Mouse (Mus musculus): Measurements from ENCODE around the gene Mtfr1l.

Mtfr1l gene

DNA sequence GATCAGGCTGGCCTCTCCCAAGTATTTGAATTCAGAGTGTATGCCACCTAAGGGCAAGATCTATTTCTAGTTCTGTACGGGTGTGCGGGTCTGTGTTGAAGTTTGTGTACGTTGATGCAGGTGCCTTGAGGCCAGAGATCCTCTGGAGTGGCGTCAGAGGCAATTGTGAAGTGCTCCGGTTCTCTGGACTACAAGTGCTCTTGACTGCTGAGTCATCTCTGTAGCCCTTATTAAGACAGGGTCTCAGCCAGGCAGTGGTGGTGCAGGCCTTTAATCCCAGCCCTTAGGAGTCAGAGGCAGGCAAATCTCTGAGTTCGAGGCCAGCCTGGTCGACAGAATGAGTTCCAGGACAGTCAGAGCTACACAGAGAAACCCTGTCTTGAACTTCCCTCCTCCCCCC lies 19.6 kb downstream of the Mtfr1l start:
- WGBS: 89% methylated on average over 7 of the region's 7 CpGs

DNA sequence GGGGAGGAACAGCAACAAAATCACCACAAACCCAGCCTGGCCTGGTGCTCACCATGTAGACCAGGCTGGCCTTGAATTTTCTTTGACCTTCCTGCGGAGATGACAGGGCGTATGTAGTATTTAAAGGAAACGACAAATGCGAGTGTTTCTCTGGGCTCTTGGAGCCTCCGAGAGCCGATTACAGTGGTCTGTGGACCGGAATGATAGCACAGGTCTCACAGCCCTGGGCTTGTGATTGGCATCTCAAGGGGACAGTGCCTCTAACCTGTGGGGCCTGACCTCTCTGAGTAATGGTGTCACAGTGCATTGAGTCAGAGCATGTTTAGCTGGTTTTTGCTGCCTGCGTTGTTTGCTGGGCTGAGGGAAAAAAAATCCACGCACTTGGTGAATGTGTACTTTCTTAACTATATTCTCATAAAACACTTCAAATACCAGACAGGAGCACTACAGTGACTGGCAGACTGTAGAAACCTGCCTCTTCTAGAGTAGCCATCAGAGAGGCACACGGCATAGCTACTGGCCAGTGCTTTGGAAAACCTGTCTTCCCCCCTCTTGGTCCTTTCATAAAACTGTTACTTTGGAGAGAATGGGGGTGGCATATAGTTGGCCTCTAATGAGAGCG lies 20.8 kb downstream of the Mtfr1l start:
- 96% methylated on average over 11 of the region's 11 CpGs for WGBS

DNA sequence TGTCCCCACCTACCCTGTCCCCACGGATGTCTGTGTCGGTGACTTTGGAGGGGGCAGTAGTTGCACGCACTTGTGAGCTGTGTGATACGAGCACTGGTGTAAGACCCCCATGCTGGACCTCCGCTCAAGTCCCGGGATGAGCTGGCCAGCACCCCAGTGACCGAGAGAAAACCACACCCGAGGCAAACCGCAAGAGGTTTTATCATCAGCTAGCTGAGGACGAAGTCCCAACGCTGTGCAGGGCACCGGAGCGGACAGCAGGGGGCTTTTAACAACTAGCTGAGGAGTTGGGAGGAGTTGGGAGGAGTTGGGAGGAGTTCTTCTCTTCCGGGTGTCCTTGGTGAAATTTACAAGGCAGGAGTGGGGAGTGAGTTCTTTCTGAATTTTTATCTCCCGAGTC lies 22.4 kb downstream of the Mtfr1l start:
- WGBS: 22% methylated on average over 15 of the region's 15 CpGs

DNA sequence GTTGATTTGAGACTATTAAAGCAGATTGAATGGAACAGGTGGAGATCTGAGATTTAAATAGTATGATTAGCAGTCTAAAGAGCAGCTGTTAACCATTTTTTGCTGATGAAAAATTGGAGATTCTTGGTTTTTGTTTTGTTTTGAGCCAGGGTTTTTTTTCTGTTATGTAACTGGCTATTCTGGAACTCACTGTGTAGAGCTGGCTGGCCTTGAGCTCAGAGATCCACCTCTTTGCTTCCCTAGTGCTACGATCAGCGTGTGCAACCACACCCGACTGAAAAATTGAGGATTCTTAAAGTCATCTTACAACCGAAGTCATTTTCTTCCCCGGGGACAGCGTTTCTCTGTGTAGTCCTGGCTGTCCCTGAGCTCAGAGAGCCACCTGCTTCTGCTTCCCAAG lies 23.5 kb downstream of the Mtfr1l start:
- WGBS: 52% methylated on average over 6 of the region's 6 CpGs

DNA sequence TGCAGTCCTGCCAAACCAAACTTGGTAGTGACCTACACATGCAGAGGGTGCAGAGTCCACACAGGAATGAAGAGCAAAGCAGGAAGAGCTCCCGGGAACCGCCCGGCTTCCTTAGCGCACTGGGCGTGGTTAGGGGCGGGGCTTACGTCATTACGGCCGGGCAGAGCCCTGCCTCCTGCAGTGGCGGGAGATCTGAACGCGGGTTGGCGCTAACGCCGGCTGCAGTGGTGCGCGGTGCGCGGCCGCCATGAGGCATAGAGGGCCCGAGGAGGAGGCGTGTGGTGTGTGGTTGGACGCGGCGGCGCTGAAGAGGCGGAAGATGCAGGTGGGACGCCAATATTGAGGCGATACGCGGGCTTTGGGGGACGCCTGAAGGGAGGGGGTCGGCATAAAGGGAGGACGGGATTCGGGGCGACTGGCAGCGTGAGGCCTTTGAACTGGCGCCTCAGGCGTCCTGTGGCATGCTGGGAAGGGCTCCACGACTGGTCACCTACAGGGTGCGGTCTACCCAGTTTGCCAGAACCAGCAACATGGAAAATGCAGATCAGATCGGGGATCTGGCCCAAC lies 24.3 kb downstream of the Mtfr1l start, which contains the start of gene Aunip:
Gene Aunip (plus strand): TSS at position 155 of the 567 bp plus-strand sequence.
- WGBS: 1% methylated on average over 42 of the region's 42 CpGs

DNA sequence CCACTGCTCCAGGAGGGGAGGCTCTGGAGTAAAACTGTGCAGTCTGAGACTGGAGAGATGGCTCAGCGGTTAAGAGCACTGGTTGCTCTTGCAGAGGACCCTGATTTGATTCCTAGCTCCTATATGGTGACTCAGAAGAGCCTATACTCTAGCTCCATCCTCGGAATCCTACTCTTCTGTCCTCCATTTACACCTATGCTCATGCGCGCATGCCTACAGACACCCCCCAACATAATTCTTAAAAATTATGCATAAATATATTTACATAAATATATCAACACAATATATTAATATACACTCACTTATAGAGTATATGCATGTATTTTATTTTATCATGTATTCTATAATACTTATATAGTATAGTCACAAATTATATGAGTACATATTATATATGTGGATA lies 24.8 kb downstream of the Mtfr1l start:
- 82% methylated on average over 4 of the region's 4 CpGs for WGBS

DNA sequence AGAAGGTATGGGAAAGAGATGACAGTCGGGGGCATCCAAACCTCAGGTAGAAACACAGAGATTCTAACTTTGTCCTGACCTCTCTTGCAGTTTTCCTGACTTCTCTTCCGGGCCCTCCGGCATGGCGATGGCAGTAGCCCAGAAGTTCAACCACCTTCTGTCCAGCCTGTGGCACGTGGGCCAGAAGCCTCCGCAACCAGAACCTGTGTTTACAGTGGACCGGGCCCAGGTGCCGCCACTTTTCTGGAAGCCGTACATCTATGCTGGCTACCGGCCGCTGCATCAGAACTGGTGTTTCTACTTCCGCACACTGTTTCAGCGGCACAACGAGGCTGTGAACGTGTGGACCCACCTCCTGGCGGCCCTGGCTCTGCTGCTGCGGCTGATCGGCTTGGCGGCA lies 28.5 kb downstream of the Mtfr1l start:
- 90% methylated on average over 19 of the region's 19 CpGs for WGBS

DNA sequence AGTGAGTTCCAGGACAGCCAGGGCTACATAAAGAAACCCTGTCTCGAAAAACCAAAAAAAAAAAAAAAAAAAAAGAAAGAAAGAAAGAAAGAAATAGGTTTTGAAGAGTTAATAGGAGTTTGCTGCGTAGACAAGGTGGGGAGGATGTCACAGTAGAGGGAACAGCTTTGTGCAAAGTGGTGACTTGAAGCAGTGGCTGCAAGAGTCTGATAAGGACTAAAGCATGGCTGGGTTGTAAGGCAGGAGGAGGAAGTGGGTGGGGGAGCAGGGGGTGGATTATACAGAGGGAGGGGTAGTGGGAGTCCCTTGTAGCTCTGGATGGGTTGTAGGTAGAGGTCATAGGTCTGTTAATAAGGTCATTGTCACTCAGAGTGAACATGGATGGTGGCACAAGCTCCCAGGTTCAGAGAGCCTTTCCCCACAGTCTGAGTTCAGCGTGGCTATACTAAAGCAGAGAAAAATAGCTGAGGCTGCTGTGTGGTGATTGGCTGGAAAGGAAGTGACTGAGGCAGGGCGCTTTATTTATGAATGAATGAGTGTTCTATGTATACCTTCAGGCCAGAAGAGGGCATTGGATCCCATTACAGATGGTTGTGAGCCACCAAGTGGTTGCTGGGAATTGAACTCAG lies 29.1 kb downstream of the Mtfr1l start:
- WGBS: 80% methylated on average over 3 of the region's 4 CpGs

DNA sequence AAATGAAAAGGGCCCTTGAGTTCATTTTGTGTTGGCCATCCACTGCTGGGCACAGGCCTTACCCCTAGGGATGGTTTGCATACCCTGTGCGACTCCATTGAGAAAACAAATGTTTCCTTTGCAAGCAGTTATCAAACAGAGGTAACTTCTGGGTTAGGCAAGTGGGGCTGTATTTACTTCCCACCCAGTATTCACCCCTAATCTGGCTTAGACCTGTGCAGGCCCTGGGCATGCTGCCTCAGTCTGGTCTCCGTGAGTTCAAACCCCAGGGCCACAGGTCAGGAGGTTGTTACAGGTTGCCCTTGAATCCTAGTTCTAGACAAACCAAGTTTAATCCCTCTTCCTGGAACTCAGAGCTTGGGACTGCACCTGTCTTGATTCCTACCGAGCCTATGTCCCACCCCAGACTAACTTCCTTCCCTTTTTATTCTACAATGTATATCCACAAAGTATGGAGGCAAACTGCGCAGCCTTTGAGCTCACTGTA lies 29.8 kb downstream of the Mtfr1l start:
- WGBS: 83% methylated on average over 4 of the region's 4 CpGs

DNA sequence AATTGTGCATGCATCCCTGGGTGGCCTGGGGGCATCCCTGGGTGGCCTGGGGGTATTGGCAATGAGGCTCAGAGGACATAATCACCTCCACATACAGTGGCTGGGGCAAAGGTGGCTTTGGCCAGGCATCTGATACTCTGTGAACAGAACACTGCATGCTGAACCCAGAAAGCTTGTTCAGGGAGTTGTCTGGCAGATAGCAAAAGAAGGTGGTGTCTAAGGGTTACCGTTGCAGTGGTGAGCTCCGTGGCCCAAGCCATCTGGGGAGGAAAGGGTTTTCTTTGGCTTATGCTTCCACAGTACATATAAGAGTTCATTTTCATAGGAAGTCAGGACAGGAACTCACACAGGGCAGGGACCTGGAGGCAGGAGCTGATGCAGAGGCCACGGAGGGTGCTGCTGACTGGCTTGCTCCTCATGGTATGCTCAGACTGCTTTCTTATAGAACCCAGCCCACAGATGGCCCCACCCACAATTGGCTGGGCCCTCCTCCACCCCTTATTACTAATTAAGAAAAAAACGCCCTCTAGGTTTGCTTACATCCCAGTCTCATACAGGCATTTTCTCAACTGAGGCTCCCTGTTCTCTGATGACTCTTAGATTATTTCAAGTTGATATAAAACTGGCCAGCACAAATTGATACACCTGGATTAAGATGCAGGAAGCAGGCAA lies 31.4 kb downstream of the Mtfr1l start:
- 79% methylated on average over 4 of the region's 4 CpGs for WGBS

DNA sequence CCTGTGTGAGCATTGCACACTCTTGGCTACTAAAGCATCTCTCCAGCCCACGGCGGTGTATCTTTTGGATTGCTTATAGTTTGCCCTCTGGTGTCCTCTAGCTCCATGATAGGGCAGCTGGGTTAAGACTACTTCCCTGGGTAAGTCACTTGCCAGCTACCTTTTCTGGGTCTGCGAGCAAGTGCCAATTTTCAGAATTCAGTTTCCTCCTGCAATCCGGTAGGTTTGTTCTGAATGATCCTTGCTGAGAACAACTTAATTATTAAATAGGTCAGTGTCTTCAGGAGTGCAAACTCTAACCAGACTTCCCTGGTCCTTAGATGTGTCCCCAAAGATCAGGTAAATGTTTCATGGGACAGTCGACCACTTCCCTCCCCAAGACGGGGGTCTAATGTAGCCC lies 34.1 kb downstream of the Mtfr1l start:
- WGBS: 88% methylated on average over 6 of the region's 6 CpGs

DNA sequence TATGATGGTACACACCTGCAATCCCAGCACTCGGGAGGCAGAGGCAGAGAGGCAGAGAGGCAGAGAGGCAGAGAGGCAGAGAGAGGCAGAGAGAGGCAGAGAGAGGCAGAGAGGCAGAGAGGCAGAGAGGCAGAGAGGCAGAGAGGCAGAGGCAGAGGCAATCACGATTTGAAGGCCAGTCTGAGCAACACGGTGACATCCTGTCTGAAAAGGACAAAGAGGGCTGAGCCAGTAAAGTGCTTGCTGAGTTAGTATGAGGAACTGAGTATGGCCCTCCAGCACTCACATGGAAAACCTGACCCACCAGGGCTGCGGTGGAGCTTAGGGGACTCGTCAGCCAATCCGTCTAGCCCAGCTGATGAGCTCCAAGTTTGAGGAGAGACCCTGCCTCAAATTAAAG lies 36.2 kb downstream of the Mtfr1l start:
- 82% methylated on average over 6 of the region's 6 CpGs for WGBS

DNA sequence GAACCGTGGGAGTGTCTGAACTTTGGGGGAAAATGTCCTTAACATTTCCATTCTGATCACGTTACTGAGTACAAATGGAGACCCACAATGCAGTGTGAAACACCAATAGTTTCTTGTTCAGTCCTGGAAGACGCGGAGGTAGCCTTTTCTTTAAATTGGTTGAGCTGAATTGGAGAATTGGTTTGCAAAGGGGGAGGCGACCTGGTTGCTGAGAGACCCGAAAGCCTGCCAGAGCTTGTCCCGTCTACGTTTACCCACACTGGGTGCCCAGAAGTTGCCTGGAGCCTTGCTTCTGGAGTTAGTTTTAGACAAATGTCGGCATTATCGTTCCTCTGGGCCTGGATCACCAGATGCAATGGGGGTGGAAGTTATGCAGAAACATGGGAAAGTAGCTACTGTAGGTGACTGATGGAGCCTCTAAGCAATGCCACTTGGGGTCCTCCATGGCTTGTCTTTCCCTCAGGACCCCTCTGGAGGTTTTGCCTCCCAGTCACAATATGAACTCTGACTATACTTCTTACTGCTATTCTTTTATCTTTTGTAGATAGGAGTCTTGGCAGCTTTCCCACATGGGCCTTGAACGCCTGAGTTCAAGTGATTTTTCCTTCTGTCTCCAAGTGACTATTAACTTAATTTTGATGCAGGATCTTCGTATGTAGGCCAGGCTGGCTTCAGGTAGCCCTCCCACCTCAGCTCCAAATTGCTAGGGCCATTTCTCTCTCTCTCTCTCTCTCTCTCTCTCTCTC lies 37.0 kb downstream of the Mtfr1l start:
- WGBS: 33% methylated on average over 12 of the region's 12 CpGs

DNA sequence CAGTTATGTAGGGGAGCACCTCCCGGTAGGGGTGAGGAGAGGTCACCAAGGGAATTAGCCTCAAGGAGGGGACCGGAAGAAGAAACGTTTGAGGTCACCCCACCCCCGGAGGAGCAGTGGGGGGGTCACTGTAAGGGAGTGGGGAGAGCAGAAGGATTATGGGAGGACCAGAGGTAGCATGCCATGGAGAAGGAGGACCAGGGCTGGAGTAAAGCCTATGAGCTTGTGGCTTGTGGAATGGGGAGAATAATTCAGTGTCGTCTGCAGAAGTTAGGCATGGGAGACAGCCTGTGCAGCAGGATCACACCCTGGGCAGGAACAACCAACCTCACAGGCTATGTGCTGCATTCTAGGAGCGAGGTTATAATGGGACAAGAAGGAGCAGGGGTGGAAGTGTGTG lies 38.0 kb downstream of the Mtfr1l start:
- 5% methylated on average over 6 of the region's 6 CpGs for WGBS

DNA sequence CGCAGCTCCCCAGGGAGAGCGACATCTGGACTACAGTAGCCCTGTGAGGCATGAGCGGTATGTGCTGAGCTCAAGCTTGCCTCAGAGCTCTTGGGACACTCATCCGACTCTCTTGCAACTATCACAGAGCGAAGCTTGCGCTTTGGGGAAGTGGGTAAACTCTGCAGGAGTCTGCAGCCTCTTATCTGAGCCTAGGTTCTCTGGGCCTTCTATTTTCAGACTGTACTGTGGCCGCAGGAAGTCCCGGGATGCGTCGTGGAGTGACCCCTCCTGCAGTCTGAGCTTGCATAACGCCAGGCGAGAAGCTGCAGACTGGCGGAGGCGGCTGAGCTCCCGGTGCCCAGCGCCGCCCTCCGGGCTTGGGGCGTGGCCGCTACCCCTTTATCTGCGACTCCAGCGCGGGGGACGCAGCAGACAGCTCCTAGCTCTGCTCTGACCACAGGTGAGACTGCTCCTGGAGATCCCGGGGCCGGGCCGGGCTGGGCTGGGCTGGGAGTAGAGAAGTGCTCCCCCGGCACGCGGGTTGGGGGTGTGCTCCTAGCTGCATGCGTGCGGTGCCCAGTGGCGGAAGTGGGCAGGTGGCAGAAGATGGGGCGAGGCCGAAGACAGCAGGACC lies 38.5 kb downstream of the Mtfr1l start, which contains the start of gene Paqr7:
Gene Paqr7 (plus strand): TSS at position 103 of the 616 bp plus-strand sequence.
- WGBS: 2% methylated on average over 35 of the region's 35 CpGs

DNA sequence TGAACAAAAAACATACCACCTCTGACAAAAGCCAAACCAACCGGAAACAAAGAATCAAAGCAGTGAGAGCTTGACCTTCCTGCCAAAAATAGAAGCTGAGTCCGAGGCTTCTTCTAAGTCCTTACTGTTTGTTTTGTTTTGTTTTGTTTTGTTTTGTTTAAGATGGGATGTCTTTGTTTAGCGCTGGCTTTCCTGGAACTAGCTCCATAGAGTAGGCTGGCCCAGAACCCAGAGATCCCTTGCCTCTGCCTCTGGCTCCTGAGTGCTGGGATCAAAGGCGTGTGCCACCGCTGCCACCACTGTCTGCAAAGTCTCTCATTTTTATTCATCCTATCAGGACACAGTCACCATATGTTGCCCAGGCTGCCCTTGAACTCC lies 39.7 kb downstream of the Mtfr1l start:
- WGBS: 62% methylated on average over 5 of the region's 5 CpGs

DNA sequence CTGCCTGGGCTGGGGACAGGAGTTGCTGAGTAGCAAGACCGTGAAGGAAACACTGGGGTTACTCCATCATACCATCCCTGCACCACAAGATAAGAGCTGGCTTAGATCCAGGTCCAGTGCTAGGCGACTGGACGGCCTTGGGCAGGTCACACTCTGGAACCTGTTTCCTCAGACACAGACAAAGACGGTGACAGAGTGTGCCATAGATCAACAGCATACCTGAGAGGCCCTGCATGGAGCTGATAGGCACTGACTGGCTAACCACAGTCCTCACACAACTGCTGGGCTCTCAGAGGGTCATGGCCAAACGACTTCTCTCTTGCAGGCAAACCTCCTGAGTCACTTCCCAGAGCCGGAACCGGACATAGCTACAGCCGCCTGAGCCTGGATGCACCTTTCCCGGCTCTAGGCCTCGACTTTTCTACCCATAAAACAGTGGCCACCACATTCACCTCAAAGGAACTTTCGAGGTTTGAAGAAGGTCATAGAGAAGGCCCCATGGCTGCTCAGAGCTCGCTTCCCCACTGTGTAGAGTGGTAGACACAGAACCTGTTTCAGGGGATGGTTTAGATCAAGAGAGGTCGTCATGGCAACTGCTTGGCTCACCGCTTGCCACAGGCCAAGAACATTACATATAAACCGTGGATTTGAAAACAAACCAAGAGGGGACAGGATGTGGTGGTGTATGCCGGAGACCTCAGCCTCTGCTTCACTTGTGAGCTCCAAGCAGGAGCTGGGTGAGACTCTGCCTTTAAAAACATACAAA lies 40.2 kb downstream of the Mtfr1l start:
- WGBS: 63% methylated on average over 16 of the region's 16 CpGs

DNA sequence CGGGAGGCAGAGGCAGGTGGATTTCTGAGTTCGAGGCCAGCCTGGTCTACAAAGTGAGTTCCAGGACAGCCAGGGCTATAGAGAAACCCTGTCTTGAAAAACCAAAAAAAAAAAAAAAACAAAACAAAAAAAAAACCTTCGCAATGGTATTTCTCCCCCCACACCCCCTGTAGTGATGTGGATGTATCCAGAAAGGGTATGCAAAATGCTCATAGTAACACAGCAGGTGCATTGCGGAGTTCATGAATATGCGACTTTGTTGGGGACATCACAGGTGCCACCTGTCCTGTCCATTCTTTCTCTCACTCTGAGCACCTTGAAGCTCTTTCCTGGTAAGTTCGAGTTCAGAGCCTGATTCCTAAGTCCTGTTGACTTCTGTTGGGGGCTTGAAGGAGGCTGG lies 41.0 kb downstream of the Mtfr1l start:
- WGBS: 94% methylated on average over 6 of the region's 6 CpGs

DNA sequence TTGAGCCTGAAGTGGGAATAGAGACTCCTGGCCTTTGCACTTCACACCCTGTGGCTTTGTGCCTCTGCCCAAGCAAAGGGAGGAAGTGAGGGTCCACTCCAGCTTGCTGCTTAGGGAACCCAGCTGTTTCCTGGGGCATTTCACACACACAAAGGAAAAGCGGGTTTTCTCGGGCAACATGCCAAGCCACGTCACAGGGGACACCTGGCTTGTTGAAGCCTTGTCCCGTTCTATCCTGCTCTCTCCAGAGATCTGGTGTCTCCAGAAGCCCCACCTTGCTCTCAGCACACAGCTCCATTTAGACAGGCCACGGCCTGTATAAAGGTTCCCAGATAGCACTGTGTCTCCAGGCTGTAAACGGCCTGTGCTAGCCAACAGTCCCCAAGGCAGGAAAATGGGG lies 43.5 kb downstream of the Mtfr1l start:
- 67% methylated on average over 6 of the region's 6 CpGs for WGBS

DNA sequence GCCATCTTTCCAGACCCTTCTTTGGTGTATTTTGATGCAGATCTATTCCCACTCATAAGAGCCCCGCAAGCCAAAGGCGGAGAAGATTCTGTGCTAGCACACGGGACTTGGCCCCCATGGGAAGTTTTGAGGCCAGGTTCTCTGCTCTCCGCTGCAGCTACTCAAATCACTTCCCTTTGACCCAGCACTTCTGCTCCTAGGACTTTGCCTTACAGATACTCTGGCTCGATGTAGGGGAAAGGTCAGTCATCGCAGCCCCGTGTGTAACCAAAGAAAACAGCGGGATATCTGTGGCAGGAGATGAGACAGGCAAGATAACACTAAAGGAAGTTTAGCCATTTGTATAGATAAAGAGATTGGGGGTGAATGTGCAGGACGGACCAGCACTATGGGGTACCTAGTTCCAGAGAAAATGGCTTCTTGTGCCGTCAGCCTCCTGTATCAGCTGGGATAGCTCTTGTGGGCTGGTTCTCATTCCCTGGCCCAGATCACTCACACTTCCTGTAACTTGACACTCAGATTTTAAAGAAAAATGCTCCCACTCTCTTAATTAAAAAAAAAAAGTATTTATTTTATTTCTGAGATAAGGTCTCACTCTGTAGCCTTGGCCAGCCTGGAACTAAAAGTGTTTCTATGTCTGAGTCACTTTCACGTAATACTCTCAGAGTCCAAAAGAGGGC lies 45.1 kb downstream of the Mtfr1l start:
- 74% methylated on average over 11 of the region's 11 CpGs for WGBS

Measured in cerebral cortex, adult 2 months (tissue).